Mouse (Mus musculus): ENCODE measurements at regions not wholly inside any gene's neighbourhood (a gene's known extent, or its start where the extent isn't known, plus 50 kb on each side); places are given as distances from the start of the nearest gene placed in this dataset.

- DNase-seq (ENCODE audit: low spot score in 2 of 2) = no peak
Observed at GRCm38 (mm10) chr15:102776218-102776850, 54.4 kb upstream of the Calcoco1 start.

GRCm38 (mm10) chr15:102780626-102781025 lies 58.6 kb upstream of the Calcoco1 start:
- DNase-seq (ENCODE audit: low spot score in 2 of 2) = no peak

DNA sequence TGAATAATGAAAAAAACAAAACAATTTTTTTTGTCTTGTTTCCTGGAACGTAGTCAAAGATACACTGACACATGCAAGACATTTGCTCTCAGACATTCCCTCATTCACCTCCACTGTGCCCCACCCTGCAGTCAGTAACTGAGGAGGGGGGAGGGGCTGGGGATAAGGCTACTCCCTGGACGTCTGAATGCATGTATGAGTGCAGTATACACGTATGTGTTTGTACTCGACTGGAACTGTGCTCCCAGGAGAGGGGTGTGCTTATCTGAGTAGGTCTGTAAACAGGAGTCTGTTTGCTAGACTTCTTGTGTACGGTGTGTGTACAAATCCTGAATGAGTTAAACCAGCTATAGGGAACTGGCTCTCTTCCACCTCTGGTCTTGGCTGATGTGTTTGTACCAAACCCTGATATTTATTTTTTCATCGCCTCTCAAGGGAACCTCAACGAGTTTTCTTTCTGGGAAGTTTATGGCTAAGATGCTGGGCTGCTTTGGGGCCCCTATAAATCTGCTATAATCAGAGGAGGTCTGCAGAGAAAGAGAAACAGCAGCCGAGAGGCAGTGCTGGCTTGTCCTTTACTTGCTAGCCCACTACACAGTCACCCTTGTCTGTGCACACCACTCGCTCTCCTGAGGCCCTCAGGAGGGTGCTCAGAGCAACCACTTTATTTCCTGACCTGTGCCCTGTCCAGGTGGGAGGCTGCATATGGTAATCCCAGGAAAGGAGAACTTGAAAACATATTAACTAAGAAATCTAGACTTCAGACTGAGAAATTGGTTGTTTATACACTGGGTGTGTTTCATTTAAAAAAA lies 61.2 kb upstream of the Calcoco1 start:
- DNase-seq (ENCODE audit: low spot score in 2 of 2) = no peak

DNA sequence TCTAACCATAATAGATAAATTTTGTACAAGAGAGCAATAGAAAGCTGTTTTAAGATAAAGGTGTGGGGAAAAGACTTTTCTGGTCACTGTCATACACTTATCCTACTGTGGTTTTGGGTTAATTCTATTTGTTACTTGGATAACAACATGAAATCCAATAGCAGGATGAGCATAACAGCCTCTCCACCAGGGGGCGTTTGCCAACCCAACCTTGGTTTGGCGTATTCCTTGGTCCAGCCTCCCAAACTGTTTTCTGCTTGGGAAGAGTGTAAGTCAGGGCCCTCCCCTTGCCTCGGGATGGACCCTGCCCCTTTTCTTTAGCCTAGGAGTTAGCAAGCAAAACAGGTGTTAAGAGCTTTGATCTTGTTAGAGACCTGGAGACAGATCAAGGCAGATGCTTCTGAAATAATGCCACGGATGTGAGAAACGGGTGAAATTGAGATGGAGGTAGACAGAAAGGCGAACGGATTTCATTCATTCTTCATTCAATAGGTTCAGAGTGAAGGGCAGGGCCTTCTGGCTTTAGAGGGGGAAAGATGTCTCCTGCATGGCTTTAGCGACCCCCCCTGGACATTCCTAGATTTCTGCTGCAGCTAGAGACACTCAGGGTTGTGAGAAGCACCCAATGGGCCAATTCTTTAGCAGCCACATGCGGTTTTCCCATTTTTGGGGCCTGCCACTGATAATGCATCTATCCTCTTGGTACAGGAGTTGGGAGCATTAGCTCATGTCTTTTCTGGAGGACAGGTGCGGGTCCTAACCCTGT lies 63.3 kb upstream of the Calcoco1 start:
- DNase-seq (ENCODE audit: low spot score in 2 of 2) = peak; percentile 47 to 53

- peak; percentile 78 to 85 for DNase-seq (ENCODE audit: low spot score in 2 of 2)
Observed at GRCm38 (mm10) chr15:102788846-102789518, 67.0 kb upstream of the Calcoco1 start.

GRCm38 (mm10) chr15:102797020-102797618 lies 75.1 kb upstream of the Calcoco1 start:
- DNase-seq (ENCODE audit: low spot score in 2 of 2) = peak; percentile 51 to 54

- DNase-seq (ENCODE audit: low spot score in 2 of 2) = no peak
Observed at GRCm38 (mm10) chr15:102800049-102800448, 78.1 kb upstream of the Calcoco1 start.

DNA sequence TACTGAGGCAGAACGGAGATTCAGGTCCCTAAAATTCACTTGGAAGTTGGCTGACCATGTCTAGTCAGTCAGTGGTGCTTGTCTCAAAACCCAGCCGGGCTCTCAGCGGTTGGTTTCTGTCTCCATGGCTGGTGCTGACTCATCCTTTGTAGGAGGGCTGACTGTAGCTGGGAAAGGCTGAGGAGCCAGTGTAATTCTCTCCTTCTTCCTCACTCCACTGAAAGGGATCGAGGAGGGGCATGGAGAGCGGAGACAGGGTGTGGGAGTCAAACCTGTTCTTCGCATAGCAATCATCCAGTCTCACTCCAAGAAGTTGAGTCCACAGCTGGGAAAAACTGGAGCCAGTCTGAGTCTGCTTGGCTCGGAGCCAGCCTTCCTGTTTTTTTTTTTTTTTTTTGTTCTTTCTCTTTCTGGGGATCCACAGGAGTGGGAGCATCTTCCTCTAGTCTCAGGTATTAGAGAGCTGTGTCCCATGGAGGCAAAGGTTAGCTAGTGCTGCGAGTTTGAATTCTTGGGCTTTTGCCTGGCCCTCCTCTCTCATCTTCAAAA lies 80.4 kb upstream of the Calcoco1 start:
- peak; percentile 74 to 79 for DNase-seq (ENCODE audit: low spot score in 2 of 2)

DNA sequence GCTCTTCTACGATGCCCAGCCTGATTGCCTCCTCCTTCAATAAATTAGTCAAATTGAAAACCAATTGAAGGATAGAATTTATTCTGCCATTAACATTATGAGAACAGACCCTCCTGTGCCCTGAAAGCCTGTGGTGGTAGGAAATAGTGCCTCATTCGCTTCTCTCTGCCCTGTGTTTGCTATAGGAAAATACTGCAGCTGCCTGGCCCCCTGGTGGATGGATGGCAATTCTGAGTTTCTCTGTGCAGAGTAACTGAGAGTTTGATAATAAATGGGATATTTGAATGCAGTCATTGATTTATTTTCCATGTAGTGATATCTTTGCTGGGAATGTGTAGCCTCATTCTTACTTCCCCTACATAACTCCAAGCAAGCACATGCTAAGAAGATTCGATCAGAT lies 85.4 kb upstream of the Calcoco1 start:
- peak; percentile 62 to 70 for DNase-seq (ENCODE audit: low spot score in 2 of 2)

DNA sequence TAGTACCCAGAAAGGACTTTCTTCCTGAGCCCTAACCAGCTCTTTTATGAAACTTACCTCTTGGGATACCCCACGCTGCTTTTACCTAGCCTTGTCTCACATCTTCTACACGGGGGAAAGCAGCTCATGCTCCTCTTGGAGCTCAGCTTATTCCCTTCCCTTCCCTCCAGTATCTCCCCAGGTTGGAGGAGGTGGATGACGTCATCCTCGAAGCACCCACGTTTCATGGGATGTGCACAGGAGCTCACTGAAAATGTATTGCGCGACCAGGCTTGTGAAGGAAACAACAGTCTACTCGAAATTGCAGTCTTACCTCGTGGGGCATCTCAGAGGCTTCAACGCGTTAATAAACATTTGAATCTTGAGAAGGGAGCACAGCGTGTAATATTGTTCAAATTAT lies 97.2 kb upstream of the Calcoco1 start:
- peak; percentile 19 to 40 for DNase-seq (ENCODE audit: low spot score in 2 of 2)

GRCm38 (mm10) chr15:102839688-102840087 lies 81.2 kb upstream of the Hoxc13 start:
- peak; percentile 8 to 11 for DNase-seq (ENCODE audit: low spot score in 2 of 2)

- no peak for DNase-seq (ENCODE audit: low spot score in 2 of 2)
Observed at GRCm38 (mm10) chr15:102862374-102862773, 58.5 kb upstream of the Hoxc13 start.

DNA sequence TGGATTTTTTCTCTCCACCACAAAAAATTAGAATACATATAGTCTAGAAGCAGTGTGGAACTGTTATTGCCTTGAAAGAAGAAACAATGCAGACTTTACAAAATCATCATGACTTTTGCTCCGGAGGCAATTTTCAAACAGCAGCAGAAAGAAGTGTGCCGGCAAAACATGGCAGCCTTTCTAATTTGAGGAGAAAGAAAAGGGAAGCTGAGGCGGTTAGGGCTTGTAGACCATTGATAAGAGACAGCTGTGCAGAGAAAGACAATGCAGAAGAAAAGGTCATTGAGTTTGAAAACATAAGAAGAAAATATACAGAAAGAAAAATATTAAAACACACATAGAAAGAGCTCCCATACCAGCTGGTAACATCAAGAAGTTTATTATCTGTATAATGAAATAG lies 54.1 kb upstream of the Hoxc13 start:
- DNase-seq (ENCODE audit: low spot score in 2 of 2) = no peak

All from right cerebral cortex, adult 2 months (tissue).